Mouse (Mus musculus): ENCODE data around the gene Cadps. TPM values are rescaled to one million over a fixed set of nuclear protein-coding genes. Genes with fewer than 3 reads are reported as not detected.

Gene Cadps
- polyA plus RNA-seq, 2 experiments from 2014 or later, result 0.57 TPM; not detected in 1

DNA sequence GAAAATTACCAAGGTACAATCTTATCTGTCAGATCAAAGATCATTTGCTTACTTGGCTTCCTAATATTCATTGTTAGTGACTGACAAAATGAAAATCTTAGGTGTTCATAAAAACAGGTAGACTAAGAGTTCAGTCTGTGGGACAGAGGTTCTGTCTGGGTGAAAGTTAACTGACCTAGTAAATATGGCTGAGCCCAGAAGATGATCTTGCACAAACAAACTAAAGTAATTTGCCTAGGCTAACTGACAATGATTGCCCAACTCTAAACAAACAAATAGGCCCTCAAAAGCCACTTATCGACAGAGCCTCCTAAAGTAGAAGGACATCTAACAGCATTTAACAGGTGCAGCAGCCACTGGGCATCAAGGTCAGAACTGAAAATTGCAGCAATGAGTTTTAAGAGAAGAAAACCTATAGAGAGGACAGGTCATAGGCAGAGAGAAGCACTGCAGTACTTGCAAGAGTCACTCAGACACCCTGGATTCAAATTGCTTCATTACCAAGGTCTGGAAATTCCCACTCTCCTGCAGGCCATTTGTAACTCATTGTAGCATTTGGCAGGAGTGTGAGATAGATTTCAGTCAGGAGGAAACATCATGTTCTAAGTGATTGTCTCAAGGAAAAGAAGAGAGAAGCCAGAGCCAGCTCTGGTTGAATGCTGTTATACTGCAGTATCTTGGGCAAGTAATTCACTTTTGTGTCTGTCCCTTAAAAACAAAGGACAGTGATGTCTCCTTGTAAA lies 100.3 kb downstream of the Cadps start:
- ATAC-seq, result no peak

DNA sequence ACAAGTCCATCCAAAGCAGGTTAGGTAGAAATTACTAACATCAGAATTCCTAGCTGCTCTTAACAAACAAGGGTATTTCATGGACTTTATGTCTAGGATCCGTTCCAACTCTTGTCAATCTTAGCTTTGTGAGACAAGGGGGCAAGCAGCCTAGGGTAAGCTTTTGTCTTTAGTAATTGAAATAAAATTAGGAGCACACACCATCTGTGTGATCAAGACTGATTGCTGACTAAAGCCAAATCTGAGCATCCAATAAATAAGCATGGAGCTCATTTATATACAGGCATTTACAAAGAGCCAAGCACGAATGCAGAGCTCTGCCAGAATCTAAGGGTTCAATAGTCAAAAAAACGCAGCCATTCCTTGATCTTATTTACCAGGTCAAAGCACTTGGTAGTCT lies 104.1 kb downstream of the Cadps start:
- ATAC-seq, result no peak

DNA sequence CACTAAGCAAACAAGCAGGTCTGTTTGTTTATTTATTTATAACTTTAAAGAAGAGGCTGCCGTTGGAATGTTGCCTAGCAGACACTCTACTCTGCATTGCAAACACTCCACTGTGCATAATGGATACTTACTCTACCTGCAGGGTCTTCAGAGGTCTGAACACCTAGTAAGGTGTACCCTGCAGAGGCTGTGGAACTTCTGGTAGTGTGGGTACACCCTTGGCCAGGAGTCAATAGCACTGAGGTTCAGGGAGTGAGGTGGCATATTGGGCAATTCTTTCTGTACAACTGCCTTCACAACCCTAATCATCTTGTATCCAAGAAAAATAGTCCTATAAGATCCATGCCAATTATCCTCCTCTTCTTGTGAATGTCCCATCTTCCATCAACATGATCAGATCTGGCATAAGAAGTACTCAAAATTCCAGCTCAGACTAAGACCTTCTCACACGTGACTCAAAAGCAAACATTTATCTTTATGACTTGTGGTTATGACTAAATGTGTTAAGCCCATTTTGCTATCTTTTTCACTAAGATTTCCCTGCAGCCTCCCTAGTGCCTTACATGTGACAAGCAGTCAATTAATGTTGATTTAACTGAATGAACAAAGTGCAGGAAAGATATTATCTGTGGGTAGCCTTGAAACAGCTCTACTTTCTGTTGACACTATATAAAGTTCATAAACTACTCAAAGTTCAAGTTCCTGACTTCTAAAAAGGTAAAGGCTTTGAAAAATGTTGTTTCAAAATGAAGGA lies 106.8 kb downstream of the Cadps start:
- ATAC-seq, result no peak

DNA sequence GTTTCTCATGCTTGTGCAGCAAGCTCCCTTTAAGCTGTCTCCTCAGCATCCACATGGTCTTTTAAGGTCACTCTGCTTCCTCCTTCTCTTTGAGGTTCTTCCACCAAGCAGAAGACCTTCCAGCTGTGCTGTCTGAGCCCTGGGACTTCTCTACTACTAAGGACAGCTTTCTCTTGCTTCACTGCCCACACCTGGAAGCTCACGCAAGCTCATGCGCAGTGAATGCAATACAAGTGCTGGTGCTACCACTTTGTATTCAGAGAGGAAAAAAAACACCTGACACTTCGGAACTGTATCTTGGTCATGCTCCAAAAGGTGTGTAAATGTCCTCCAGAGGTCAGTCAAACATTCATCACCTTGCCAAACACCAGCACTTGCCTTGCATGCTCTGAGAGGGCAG lies 115.5 kb downstream of the Cadps start:
- no peak for ATAC-seq

DNA sequence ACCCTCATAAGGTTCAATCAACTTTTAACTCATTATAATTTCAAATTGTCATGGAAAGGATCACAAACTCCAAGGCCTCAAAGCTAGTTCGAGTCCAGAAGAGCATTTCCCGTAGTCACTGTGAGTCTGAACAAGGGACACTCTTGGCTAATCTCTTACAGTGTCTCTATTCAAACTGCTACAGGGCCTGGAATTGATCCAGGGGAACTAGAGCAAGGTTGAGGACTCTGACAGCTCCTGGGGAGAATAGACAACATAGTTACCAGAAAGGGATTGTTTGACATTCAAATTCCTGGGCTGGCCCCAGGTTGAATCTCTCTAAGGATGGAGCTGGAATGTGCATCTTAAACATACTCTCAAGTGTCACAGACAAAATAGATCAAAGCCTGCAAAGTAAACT lies 118.4 kb downstream of the Cadps start:
- ATAC-seq, result no peak

DNA sequence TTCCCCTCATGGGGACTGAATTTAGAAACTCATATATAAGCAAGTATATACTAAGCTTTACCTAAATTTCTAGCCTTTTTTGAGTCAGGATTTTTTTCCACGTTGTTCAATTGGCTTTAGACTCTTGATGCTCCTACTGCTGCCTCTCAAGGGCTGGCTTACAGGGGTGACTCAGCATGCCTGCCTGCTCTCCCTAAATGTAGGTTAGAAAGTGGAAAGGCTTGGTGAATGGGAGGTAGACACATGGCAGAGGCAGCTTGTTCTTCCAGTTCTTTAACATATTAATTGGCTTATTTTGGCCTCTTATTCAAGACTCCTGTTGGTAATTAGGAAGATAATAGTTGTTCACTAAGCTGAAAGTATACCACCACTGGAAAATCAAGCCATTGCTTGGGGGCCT lies 132.7 kb downstream of the Cadps start:
- no peak for ATAC-seq

- ATAC-seq, result no peak
Observed at GRCm38 (mm10) chr14:12685015-12685414, 137.9 kb downstream of the Cadps start.

DNA sequence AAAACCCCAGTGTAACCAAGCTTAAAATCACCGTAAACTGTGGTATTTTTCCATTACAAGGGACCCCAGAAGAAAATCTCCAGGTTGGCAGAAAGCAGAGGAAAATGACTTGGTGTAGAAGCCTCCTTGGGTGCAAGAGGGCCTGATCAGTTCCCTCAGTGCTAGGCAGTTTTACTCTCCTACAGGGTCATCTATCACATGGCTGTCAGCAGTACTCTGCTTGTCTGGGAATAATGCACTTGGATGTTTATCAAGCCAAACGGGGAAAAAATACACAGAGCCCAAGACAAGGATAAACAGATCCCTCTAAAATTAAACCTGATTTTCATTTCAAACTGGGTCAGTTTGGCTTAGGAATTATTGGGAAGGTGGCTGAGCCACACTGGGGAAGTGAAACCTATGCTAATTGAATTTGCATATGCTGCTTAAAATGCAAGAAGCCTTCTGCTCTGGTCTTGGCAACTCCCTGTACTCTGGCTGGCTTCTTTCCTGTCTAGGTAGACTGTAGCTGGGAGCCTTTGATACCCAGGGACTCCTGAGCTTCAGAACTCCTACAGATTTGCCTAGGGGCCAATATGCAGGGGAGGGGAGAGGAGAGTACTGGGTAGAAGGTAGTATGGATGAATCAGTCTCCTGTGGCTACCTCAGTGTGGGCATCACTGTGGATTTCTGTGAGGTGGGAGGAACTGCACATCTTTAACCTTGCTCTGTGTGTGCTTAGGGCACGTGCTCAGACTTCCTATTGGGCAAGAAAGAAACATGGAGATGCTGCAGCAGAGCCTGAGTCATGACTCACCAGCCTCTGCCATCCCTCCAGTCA lies 141.8 kb downstream of the Cadps start:
- no peak for ATAC-seq

DNA sequence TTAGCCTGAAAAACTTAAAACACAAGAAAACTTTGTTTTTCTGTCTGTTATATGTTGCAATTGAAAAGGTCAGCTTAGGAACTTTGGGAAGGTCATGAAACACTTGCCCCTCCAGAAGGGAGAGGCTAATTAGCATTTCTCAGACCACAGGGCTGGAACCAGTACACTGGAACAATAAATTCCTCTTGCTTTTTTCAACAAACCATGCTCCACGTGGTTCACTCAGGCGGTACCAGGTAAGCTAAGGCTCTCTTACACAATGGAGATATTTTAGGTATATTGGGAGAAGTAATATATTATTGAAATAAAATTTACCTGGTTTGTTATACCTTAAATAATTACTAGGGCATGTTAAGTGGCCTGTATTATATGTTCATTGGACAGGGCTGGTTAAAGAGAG lies 161.4 kb downstream of the Cadps start:
- no peak for ATAC-seq

- no peak for ATAC-seq
Observed at GRCm38 (mm10) chr14:12657351-12657750, 165.5 kb downstream of the Cadps start.

DNA sequence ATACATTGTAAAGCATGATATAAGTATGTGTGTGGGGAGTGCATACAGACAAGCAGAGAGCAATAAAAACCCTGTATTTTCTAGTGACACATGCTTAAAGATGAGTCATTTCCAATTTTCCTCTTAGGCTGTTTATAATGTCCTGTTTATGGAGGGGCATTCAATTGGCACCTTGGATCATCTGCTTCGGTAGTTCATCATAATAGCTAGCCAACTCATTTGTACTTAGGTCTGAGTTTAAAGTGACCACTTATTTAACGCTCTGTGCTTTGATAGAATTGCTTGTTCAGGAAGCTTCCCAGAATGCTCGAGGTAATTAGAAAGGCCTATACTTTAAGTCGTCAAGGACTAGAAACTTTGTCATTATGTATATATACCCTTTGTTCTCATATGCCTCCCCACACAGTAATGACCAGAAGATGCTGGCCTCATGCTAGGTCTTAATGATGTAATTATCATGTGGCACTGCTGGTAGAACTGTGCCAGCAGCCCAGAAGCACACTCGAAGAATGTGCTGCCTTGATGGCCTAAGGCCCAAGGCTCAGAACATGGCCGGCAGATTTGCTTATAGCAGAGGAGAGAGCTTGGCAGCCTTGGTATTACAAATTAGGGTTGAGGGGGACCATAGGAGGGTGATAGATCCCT lies 179.9 kb downstream of the Cadps start:
- ATAC-seq, result no peak

GRCm38 (mm10) chr14:12638762-12639161 lies 184.1 kb downstream of the Cadps start:
- ATAC-seq, result no peak

DNA sequence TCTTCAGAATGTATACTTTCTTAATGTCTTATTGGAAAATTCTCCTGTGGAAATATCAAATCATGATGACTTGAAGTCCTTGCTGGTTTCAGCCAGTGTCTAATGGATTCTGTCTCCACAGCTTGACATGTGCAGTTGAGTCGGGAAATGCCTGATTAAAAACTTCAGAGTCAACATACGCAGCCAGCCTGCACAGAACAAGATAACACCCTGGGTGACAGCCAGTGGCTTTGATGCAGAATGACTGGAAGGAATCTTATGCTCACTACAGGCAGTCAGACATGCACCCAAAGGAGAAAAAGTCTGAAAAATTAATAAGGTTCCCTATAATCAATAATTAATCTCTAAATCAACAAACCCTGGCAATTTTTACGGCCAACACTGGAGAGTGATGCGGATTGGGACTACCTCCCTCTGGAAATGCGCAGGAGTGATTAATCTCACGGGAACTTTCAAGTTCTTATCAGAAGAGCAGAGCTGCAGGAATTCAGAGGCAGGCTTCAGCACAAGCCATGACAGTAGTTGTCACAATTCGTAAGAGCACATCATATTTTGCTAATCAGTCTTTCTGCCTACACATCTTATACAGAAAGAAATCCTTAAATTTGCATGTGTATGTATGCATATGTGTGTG lies 185.6 kb downstream of the Cadps start:
- ATAC-seq, result no peak

DNA sequence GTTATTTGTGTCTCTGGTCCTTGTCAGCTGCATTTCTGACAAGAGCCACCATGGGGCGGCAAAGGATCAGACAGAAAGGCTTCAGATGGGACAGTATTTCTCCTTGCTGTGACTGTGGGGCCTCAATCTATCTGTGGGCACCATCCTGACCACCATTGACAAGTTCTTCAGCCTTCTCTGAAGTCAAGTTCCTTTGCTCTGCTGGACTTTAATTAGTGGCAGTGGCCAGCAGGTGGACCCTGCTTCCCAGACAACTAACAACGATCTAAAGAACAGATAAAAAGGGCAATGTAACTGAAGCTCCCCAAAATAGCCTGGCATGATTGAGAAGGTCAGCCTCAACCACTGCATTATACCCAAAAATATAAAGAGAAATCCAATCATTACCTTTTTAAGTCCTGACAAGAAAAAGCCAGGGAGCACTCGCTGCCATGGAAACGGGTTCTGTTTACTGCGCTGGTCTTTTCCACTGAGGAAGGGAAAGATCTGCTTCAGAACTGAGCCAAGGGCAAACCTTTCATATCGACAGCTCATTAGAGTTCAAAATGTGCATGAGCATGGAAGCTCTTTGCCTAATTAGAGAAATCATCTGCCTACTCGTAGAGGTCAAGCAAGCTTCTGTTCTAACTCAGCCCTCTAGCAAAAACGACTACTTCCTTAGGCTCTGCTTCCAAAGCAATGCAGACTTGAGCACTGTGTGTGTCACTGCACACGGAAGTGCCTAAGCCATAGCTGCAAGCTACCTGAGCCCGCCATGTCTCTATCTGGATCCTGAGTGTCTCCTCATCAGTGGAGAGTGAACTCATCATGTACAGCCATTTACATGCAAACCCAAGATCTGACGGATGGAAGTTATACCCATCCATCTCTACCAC lies 198.4 kb downstream of the Cadps start:
- ATAC-seq, result no peak

- no peak for ATAC-seq
Observed at GRCm38 (mm10) chr14:12607025-12607424, 215.9 kb downstream of the Cadps start.

- ATAC-seq, result no peak
Observed at GRCm38 (mm10) chr14:12606202-12606601, 216.7 kb downstream of the Cadps start.

GRCm38 (mm10) chr14:12602080-12602479 lies 220.8 kb downstream of the Cadps start:
- no peak for ATAC-seq

GRCm38 (mm10) chr14:12595326-12595725 lies 227.6 kb downstream of the Cadps start:
- ATAC-seq, result no peak

DNA sequence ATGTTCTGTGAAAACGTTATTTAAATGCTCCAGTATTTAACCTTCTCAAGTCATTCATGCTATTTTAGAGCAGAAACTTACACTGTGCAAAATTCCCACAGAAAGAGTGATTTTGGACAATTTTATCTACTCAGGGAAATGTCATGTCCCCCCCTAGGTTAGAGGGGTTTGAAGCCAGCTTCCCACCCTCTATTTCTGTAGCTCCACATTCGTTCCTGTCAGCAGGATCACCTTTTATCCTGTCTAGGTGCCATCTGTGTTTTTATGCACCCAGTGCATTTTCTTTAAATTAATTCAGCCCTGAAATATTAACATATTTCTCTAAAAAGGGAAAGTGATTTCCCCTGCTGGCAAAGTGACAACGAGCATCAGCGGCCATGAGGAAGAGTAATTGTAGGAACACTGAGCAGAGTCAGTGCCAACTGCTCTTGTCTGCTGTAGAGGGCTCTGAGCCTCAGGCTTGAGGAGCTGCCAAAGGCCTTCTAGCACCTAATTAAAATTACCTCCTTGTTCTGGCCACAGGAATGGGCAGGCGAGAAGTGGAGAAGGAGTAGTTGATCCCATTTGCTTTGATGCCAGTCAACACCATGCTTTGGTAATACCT lies 230.3 kb downstream of the Cadps start:
- ATAC-seq, result no peak

DNA sequence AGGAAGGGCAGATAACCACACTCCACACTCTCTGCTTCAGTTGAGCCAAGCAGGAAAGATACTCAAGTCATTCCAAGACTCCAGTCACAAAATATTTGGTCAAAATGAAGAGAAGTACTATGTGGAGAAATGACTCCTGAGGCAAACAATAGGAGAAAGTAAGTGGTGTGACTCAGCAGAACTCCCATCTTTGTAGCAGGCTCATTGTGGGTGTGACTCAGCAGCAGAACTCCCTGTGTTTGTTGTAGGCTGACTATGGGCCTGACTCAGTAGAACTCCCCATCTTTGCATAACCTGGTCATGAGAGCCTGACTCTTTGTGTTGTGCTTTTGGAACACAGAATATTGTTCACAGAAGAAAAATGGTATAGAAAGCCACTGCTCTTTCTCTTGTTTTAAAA lies 231.1 kb downstream of the Cadps start:
- ATAC-seq, result no peak

DNA sequence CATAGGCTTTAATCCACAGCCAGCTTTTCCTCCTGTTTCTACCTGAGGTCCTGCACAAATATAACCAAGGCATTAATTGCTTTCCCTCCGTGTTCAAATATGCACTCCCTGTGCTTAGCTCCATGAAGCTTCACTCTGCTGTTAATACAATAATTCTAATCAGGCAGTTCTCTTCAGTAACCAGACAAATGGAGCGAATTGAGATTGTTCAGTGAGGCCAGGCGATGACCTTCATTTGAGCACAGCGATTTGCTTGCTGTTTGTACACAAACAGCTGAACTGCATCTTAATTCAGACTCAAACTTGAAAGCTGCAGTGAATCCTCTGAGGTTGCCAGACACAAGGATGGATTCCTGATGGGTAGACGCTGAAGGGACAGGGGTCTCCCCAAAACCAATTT lies 239.3 kb downstream of the Cadps start:
- no peak for ATAC-seq

Data from activated CD4-positive, CD25-positive, alpha-beta regulatory T cell, adult 4 months (primary cell).